Mouse (Mus musculus): ENCODE results near the gene Arhgap45.

- TF ChIP-seq CTCF (IDR thresholded peaks at IDR 0.05) (no peak), EP300 (IDR thresholded peaks at IDR 0.05) (no peak)
Observed at GRCm38 (mm10) chr10:80069251-80069650, 52.8 kb downstream of the Arhgap45 start.

Measured in lung, postnatal 0 days (tissue).